Mouse (Mus musculus) T-cell, adult 2 months (primary cell): Measurements from ENCODE around the gene Bmper.

ENCODE experiments used
- DNase-seq: peaks from one replicate; pipeline ENCODE4 v3.0.0; 2022; ENCODE audit warnings: low spot score

The Bmper gene

GRCm38 (mm10) chr9:23300376-23300775, 77.5 kb downstream of the Bmper start:
- DNase-seq = no peak

- no peak for DNase-seq
Observed at GRCm38 (mm10) chr9:23305681-23306080, 82.8 kb downstream of the Bmper start.

- DNase-seq = no peak
Observed at GRCm38 (mm10) chr9:23306226-23306625, 83.3 kb downstream of the Bmper start.

- DNase-seq = no peak
Observed at GRCm38 (mm10) chr9:23307835-23308234, 85.0 kb downstream of the Bmper start.

GRCm38 (mm10) chr9:23310953-23311352, 88.1 kb downstream of the Bmper start:
- no peak for DNase-seq

- DNase-seq = no peak
Observed at GRCm38 (mm10) chr9:23311956-23312355, 89.1 kb downstream of the Bmper start.

GRCm38 (mm10) chr9:23312877-23313276, 90.0 kb downstream of the Bmper start:
- no peak for DNase-seq

- DNase-seq = no peak
Observed at GRCm38 (mm10) chr9:23315631-23316330, 92.9 kb downstream of the Bmper start.

GRCm38 (mm10) chr9:23327830-23328229, 105.0 kb downstream of the Bmper start:
- DNase-seq = no peak

GRCm38 (mm10) chr9:23333041-23333622, 110.3 kb downstream of the Bmper start:
- DNase-seq = no peak

GRCm38 (mm10) chr9:23340551-23340950, 117.7 kb downstream of the Bmper start:
- no peak for DNase-seq

- no peak for DNase-seq
Observed at GRCm38 (mm10) chr9:23341246-23341645, 118.4 kb downstream of the Bmper start.

- DNase-seq = no peak
Observed at GRCm38 (mm10) chr9:23344353-23344752, 121.5 kb downstream of the Bmper start.

GRCm38 (mm10) chr9:23345093-23345844, 122.4 kb downstream of the Bmper start:
- no peak for DNase-seq

- DNase-seq = no peak
Observed at GRCm38 (mm10) chr9:23349603-23350002, 126.7 kb downstream of the Bmper start.

- no peak for DNase-seq
Observed at GRCm38 (mm10) chr9:23351400-23351799, 128.5 kb downstream of the Bmper start.

- no peak for DNase-seq
Observed at GRCm38 (mm10) chr9:23352396-23352795, 129.5 kb downstream of the Bmper start.

- DNase-seq = no peak
Observed at GRCm38 (mm10) chr9:23354201-23354820, 131.4 kb downstream of the Bmper start.

- DNase-seq = no peak
Observed at GRCm38 (mm10) chr9:23358108-23358507, 135.2 kb downstream of the Bmper start.

GRCm38 (mm10) chr9:23363139-23363538, 140.3 kb downstream of the Bmper start:
- DNase-seq = no peak

- DNase-seq = no peak
Observed at GRCm38 (mm10) chr9:23363540-23363939, 140.7 kb downstream of the Bmper start.

- no peak for DNase-seq
Observed at GRCm38 (mm10) chr9:23364047-23364446, 141.2 kb downstream of the Bmper start.

- DNase-seq = no peak
Observed at GRCm38 (mm10) chr9:23368124-23368523, 145.2 kb downstream of the Bmper start.
